Mouse (Mus musculus): ENCODE measurements around the gene Rapgef1.

DNA sequence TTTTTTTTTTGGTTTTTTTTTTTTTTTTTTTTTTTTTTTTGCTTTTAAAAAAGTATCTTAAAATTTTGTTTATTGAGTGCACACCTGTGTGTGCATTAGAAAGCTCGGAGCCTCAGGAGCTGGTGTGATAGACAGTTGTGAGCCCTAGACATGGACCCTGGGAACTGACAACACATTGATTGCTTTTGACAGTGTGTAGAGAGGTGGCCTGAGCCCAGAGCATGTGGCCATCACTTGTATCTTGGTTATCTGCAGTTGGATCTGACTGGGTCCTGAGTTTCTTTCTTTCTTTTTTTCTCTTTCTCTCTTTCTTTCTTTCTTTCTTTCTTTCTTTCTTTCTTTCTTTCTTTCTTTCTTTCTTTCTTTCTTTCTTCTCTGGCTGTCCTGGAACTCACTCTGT lies 2.2 kb upstream of the Rapgef1 start:
- no peak for TF ChIP-seq POLR2A (IDR thresholded peaks at IDR 0.05; ENCODE audit: control insufficient read depth, extremely low read depth, insufficient read depth, low read length, poor library complexity)
- TF ChIP-seq CTCF (IDR thresholded peaks at IDR 0.05; ENCODE audit: borderline replicate concordance, control insufficient read depth, extremely low read depth, insufficient read depth, low read length, poor library complexity) = no peak

Data from thymus, adult 2 months (tissue).